Mouse (Mus musculus) heart, embryonic 15.5 days (tissue): ENCODE measurements around the gene Skap1. TPM values are rescaled to one million over a fixed set of nuclear protein-coding genes. Genes with fewer than 3 reads are reported as not detected.
A peak's percentile ranks its signal among the peaks of the same experiment; 100 is the strongest.

ENCODE experiments used
- ATAC-seq: fragments of 200-750 bp; cut with Nextera tagmentation; replicated peaks from 2 replicates; pipeline ENCODE4 v1.8.0; 2017; ENCODE audit warnings: low read depth, moderate TSS enrichment; ENCODE audit not compliant: insufficient number of reproducible peaks, insufficient read depth, low FRiP score
- H3K27ac ChIP-seq: fragments of 300-500 bp; sonication (generic); 2 replicates; pipeline ENCODE4 v1.5.1; 2015; ENCODE audit warnings: mild to moderate bottlenecking, inconsistent platforms
- H3K27me3 ChIP-seq: fragments of 300-500 bp; sonication (generic); 2 replicates; pipeline ENCODE4 v1.6.1; 2015; ENCODE audit warnings: inconsistent platforms
- H3K36me3 ChIP-seq: fragments of 300-500 bp; sonication (generic); 2 replicates; pipeline ENCODE4 v1.6.1; 2015; ENCODE audit warnings: mild to moderate bottlenecking, inconsistent platforms
- H3K4me1 ChIP-seq: fragments of 300-500 bp; sonication (generic); replicated peaks from 2 replicates; pipeline ENCODE4 v1.6.1; 2015; ENCODE audit warnings: inconsistent platforms
- H3K4me2 ChIP-seq: fragments of 300-500 bp; sonication (generic); 2 replicates; pipeline ENCODE4 v1.6.1; 2015; ENCODE audit warnings: inconsistent platforms, mild to moderate bottlenecking, moderate library complexity
- H3K4me3 ChIP-seq: fragments of 300-500 bp; sonication (generic); 2 replicates; pipeline ENCODE4 v1.5.1; 2015; ENCODE audit warnings: mild to moderate bottlenecking, inconsistent platforms
- H3K9ac ChIP-seq: fragments of 300-500 bp; sonication (generic); 2 replicates; pipeline ENCODE4 v1.6.1; 2015; ENCODE audit warnings: mild to moderate bottlenecking, inconsistent platforms
- H3K9me3 ChIP-seq: fragments of 300-500 bp; sonication (generic); replicated peaks from 2 replicates; pipeline ENCODE4 v1.6.1; 2016; ENCODE audit warnings: inconsistent platforms
- WGBS: fragments of 180-500 bp; shearing (Covaris S2); methylation state at CpG from one replicate; pipeline ENCODE4 v1.1.7; 2015; ENCODE audit warnings: mixed read lengths; 5-methylcytosine and 5-hydroxymethylcytosine counted together
- polyA plus RNA-seq: library from polyadenylated mRNA; unstranded; fragments of >200 nt; fragmentation: Nextera tagmentation; extraction: Ambion mirVana; gene quantifications from 2 replicates; pipeline ENCODE4 v1.2.1, GENCODE M21; 2015

The Skap1 gene
- polyA plus RNA-seq, 1 experiment from 2014 or later, result 0.91 TPM

DNA sequence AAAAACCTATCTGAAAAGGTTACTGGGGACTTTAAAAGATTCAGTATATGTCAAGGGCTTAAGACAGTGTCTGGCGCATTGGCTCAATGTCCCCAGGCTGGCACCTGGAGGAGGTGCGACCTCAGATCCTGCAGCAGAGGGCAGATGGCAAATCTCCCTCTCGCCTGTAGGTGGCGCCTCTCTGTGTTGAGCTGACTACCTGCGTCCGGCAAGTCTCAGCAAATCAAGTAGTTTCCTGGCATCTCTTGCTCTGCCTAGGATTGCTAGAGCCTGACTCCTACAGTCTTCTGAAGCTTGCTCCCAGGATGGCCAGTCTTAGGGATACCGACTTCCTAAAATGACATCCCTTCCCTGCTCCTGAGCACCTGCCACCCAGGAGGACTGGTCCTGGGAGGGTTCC, 25.6 kb upstream of the Skap1 start:
- Histone ChIP-seq H3K9me3 (no peaks in the 10 kb centered on the region), H3K27ac (no peak overlapping the region), H3K9ac (no peak overlapping the region), H3K4me2 (no peak overlapping the region), H3K36me3 (no peaks in the 10 kb centered on the region), H3K4me3 (no peak overlapping the region), H3K4me1 (no peaks in the 10 kb centered on the region), H3K27me3 (peaks cover 35% of the 10 kb centered on the region)
- ATAC-seq, result no peak
- 3% methylated on average over 7 of the region's 7 CpGs for WGBS

DNA sequence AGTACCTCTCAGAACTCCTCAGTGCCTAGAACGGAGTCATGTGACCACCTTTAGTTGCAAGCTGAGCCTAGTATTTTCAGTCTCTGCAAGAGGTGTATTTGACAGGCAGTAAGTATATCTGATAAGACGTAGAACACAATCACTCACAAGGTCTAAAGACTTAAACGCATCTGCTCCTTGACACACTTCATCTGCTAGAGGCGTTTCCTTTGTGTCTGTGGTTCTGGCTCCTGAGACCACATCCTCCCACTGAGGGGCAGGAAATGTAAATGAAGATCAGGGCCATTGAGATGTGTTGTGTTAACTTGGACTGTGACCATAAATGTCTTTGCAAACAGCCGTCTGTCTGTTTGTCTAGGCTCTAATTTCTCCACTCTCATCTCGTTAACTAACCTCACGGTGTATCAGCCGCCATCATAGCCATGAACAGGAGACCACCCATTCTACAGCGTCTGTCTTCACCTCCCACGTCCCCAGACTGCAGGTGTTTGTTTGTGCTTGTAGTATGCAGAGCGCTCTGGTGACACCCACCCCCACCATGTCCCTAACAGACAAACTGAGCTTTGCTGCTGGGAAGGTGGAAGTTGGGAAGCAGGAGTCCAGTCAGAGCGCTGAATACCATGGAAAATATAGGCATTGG, 22.7 kb upstream of the Skap1 start:
- ATAC-seq, result no peak
- H3K36me3 ChIP-seq, result no peaks in the 10 kb centered on the region
- 56% methylated on average over 12 of the region's 12 CpGs for WGBS
- H3K9me3 ChIP-seq, result no peaks in the 10 kb centered on the region
- peaks cover 26% of the 10 kb centered on the region for H3K27me3 ChIP-seq
- H3K4me3 ChIP-seq, result no peak overlapping the region
- H3K27ac ChIP-seq, result no peak overlapping the region
- no peak overlapping the region for H3K4me2 ChIP-seq
- H3K4me1 ChIP-seq, result no peaks in the 10 kb centered on the region
- no peak overlapping the region for H3K9ac ChIP-seq

DNA sequence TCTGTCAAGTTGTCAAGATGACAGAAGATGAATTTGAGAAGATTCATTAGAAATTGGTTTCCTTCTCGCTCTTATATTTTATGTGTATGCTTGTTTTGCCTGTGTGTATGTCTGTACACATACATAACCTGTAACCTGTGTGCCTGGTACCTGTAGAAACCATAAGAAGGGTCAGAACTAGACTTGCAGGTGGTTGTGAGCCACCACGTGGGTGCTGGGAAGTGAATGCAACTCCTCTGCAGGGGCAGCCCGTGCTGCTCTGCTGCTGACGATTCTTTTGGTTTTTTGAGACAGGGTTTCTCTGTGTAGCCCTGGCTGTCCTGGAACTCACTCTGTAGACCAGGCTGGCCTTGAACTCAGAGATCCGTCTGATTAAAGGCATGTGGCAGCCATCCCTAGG, 21.9 kb upstream of the Skap1 start:
- Histone ChIP-seq H3K4me3 (no peak overlapping the region), H3K27me3 (peaks cover 26% of the 10 kb centered on the region), H3K36me3 (no peaks in the 10 kb centered on the region), H3K9ac (no peak overlapping the region), H3K27ac (no peak overlapping the region), H3K4me1 (no peaks in the 10 kb centered on the region), H3K9me3 (no peaks in the 10 kb centered on the region), H3K4me2 (no peak overlapping the region)
- 75% methylated on average over 5 of the region's 5 CpGs for WGBS
- no peak for ATAC-seq

DNA sequence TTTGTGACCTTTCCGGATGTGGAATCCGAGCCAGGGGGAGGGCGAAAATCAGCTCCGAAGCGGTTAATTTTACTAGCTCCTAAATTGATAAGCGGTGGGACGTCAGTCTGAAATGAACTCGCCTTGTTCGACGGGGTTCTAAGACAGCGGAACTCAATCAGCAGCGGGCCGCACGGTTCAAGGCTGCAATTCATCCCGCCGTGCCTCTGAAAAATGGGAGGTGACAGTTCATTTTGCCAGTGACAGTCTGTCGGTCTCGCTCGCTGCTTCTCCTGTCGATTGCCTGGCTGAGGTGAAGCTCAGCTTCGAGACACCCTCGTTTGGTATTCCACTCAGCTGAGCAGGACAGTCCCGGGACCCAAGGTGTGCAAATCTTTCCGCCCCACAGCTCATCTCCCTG, 16.5 kb upstream of the Skap1 start:
- Histone ChIP-seq H3K36me3 (no peaks in the 10 kb centered on the region), H3K27me3 (0 out of 2 replicates have a peak, but pooled peaks cover 7% of the 10 kb centered on the region), H3K27ac (no peak overlapping the region), H3K4me3 (no peak overlapping the region), H3K4me2 (no peak overlapping the region), H3K9me3 (no peaks in the 10 kb centered on the region), H3K4me1 (no peaks in the 10 kb centered on the region), H3K9ac (no peak overlapping the region)
- no peak for ATAC-seq
- WGBS, result 66% methylated on average over 24 of the region's 24 CpGs

DNA sequence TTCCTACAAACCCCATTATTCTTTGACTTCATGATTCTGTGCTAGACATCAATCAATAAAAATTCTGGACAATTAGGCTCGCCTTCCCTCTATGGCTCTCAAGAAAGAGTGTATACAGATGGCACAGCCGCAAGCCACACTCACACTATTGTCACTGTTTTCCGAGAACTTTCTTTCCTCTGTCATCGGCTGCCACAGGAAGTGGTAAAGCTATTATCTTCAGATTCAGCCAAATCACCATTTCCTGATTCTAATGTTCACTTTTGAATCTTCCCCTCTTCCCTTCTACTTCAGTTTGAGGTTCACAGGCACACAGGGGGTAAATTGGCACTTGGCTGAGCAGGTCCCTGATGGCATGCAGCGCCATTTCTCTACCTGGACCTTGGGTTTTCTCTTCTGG, 9.3 kb upstream of the Skap1 start:
- Histone ChIP-seq H3K4me2 (no peak overlapping the region), H3K9me3 (no peaks in the 10 kb centered on the region), H3K36me3 (no peaks in the 10 kb centered on the region), H3K4me1 (no peaks in the 10 kb centered on the region), H3K4me3 (no peak overlapping the region), H3K27ac (no peak overlapping the region), H3K27me3 (peaks cover 26% of the 10 kb centered on the region), H3K9ac (no peak overlapping the region)
- WGBS, result 68% methylated on average over 5 of the region's 5 CpGs
- ATAC-seq, result no peak

DNA sequence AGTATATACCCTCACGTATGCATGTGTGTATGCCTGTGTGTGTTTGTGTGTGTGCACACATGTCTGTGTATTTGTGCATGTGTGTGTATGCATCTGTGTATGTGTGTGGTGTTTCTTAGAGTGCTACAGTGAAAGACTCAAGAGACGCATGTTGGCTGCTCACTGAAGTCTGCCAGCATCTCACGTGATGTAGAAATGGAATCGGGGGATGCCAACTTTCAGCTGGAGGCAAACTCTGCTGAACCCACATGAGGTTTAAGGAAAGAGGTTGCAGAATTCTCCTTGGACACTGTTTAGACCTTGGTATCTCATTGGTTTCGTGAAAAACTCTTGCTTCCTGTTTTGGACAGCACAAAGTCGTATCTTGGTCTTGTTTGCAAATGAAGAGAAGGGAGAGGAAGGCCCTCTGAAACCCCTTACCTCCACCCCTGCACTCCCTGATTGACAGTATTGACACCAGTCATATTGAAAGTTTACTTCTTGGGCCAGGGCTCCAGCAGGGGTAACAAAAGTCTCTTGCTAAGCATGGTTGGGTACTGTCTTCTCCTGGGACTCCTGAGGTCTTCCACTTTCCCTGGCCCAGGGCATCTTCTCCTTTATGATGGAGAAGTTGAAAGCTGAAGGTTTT, 8.6 kb upstream of the Skap1 start:
- H3K4me1 ChIP-seq, result no peaks in the 10 kb centered on the region
- no peak overlapping the region for H3K27ac ChIP-seq
- H3K9ac ChIP-seq, result no peak overlapping the region
- H3K36me3 ChIP-seq, result no peaks in the 10 kb centered on the region
- no peaks in the 10 kb centered on the region for H3K9me3 ChIP-seq
- H3K4me2 ChIP-seq, result no peak overlapping the region
- 87% methylated on average over 6 of the region's 6 CpGs for WGBS
- peaks cover 24% of the 10 kb centered on the region for H3K27me3 ChIP-seq
- H3K4me3 ChIP-seq, result no peak overlapping the region
- no peak for ATAC-seq

DNA sequence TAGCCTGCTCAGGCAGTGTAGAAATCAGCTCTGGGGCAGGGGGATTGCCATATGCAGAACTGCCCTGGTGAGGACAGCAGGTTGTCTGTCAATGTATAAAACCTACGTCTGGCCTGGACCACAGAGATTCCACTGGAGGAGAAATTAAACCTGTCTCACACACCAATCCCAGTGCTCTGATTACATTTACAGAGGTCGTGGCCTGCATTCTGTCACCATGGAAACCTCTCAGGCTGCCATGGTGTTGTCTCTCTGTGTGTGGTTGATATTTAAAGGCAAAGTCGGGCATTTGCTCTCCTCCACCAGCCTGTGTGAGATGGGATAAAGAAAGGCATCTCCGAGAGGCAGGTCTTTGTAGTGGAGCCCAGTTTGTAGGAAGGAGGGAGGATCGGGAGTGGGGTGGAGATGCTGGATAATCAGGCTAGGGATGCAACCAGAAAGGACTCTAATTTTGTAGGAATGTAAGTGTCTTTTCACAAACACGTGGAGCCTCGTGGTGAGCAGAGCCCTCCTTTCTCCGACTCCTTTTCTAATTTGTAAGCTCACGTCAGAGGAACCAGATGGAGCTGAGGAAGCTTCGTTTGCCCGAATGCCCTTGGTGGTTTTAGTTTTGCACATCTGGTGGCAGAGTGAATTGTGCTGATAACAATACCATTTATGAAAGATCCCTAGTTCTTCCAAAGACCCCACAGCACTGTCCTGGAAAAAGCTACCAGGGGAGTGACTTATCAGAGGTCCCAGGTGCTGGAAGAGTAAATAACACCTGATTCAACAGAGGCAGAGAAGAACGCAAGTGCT, 7.7 kb upstream of the Skap1 start:
- no peak for ATAC-seq
- peaks cover 3% of the 10 kb centered on the region; the same call in 1 of the 2 replicates for H3K4me1 ChIP-seq
- H3K9me3 ChIP-seq, result no peaks in the 10 kb centered on the region
- 41% methylated on average over 12 of the region's 12 CpGs for WGBS
- H3K27me3 ChIP-seq, result peaks cover 32% of the 10 kb centered on the region
- H3K9ac ChIP-seq, result no peak overlapping the region
- no peaks in the 10 kb centered on the region for H3K36me3 ChIP-seq
- no peak overlapping the region for H3K27ac ChIP-seq
- no peak overlapping the region for H3K4me3 ChIP-seq
- H3K4me2 ChIP-seq, result no peak overlapping the region

DNA sequence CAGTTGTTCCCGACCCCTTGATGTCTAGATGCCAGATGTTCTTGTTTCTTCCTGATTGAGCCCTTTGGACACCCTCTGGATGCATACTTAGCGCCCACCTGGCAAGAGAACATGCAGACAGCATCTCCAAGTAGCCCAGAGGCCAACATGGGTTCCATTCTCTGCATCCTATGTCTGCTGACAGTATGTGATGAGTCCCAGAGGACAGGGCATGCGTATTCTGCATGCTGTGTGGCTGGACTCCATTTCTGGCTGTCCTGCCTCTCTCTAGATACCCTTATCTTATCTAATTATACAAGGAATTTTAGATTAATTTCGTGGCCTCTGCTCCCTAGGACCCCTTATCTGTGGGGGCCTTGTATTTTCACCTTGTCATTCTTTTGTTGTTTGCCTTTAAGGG, 2.6 kb upstream of the Skap1 start:
- no peak overlapping the region for H3K4me3 ChIP-seq
- H3K4me2 ChIP-seq, result no peak overlapping the region
- H3K27me3 ChIP-seq, result peaks cover 77% of the 10 kb centered on the region
- peaks cover 18% of the 10 kb centered on the region for H3K4me1 ChIP-seq
- ATAC-seq, result no peak
- no peaks in the 10 kb centered on the region for H3K9me3 ChIP-seq
- H3K27ac ChIP-seq, result no peak overlapping the region
- no peak overlapping the region for H3K9ac ChIP-seq
- WGBS, result 35% methylated on average over 4 of the region's 4 CpGs
- H3K36me3 ChIP-seq, result no peaks in the 10 kb centered on the region

DNA sequence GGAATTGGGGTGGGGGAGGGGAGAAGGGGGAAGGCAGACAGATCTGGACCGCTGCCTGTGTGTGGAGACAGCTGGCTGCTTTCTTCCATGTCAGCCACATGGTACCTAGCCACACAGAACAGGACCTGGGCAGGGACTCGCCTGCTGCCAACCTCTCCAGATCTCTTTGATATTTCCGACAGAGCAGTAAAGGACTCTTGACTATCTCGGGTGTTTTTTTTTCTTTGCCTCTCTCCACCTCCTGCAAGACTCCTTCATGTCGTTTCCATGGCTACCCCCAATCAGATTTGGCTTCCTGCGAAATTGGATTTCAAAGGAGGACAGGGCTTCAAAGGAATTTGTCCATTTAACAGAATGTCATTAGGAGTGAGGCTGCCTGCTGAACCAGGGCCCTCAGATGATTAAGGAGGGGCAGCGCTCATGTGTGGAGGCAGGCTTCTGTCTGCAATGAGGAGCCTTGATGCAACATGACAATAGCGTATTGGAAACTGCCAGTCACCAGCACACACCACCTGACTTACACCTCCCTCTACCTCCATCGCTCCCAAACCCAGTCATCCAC, 2.1 kb upstream of the Skap1 start:
- Histone ChIP-seq H3K4me1 (peaks cover 18% of the 10 kb centered on the region), H3K9me3 (no peaks in the 10 kb centered on the region), H3K27me3 (peaks cover 75% of the 10 kb centered on the region), H3K36me3 (no peaks in the 10 kb centered on the region), H3K27ac (no peak overlapping the region), H3K4me2 (no peak overlapping the region), H3K4me3 (no peak overlapping the region), H3K9ac (no peak overlapping the region)
- 14% methylated on average over 9 of the region's 9 CpGs for WGBS
- no peak for ATAC-seq

DNA sequence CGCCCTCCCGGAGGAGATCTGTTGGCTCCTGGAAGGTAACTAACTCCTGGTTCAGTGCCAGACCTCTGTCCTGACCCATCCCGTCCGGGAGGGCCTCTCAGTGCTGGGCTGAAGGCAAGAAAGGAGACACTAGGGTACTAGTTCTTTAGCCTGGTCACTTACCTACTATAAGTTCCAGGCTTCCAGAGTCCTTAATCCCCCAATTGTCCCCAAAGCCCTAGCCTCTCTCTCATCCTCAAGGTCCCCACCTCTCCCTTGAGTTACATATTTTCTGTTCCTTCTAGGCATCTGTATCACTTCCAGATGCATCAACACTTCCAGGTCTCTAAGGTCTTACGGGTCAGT, 295 bp downstream of the Skap1 start:
- WGBS, result 22% methylated on average over 5 of the region's 5 CpGs
- peak overlapping the region; percentile 73 for H3K4me2 ChIP-seq
- no peak overlapping the region for H3K9ac ChIP-seq
- peak overlapping the region; percentile 44 for H3K4me3 ChIP-seq
- no peak overlapping the region for H3K27ac ChIP-seq
- no peak for ATAC-seq
- H3K27me3 ChIP-seq, result peaks cover 65% of the 10 kb centered on the region
- peaks cover 18% of the 10 kb centered on the region for H3K4me1 ChIP-seq
- no peaks in the 10 kb centered on the region for H3K36me3 ChIP-seq
- H3K9me3 ChIP-seq, result no peaks in the 10 kb centered on the region

DNA sequence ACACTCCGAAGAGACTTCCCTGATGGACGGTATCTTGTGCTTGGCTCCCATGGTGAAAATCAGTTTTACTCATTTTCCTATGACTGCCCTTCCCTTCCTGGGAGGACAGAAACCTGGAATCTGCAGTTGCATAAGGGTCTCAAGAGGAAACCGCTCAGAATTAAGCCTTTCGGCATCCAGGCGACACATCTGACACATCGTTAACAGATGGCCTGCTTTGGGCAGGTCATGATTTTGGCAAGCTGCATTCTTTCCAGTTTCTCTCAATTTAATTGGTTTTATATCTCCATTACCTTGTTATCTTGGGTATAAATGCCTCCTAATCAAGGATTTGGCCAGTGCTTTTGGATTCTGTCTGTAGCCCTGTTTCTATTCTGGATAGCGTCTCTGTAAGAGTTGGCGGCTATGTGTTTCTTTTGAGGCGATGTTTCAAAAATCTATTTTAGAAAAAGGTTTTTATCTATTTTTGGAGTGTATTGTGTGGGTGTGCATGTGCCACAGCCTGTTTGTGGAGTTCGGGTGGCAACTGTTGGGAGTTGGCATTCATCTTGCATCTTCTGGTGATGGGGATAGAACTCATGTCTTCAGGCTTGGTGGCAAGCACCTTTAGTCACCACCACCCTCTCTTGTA, 1.1 kb downstream of the Skap1 start:
- no peak overlapping the region for H3K9ac ChIP-seq
- WGBS, result 75% methylated on average over 10 of the region's 10 CpGs
- no peaks in the 10 kb centered on the region for H3K36me3 ChIP-seq
- H3K27ac ChIP-seq, result no peak overlapping the region
- H3K9me3 ChIP-seq, result no peaks in the 10 kb centered on the region
- H3K27me3 ChIP-seq, result peaks cover 60% of the 10 kb centered on the region
- no peak overlapping the region for H3K4me2 ChIP-seq
- no peak overlapping the region for H3K4me3 ChIP-seq
- no peak for ATAC-seq
- H3K4me1 ChIP-seq, result peaks cover 18% of the 10 kb centered on the region
